Comparison of ENCODE assay signal across 8 mouse cellular contexts in the genomic region with DNA sequence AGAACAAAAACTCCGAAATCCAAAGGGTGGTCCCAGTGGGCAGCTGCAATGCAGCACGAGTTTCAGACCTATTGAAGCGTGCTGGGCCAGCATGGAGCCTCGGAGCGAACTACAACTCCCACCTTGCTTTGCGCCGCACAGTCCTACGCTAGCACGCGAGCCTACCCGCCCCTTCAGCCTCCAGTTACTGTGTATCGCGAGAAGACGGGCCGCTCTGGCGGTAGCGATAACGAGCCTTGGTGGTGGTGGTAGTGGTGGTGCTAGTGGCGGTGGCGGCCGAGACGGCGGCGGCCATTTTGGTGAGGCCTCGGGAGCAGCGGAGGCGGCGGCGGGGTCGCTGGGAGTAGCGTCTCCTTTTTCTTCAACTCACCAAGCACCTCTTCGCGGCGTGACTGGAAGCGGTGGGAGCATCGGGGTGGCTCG. TPM values are rescaled to one million over a fixed set of nuclear protein-coding genes. Genes with fewer than 3 reads are reported as not detected.
DNase-seq lines count a peak whose midpoint lies in the region; ATAC-seq and TF ChIP-seq lines count a peak whose summit lies in the region.

A gene (plus strand): TSS at position 176 of the 423 bp plus-strand sequence.

- TF ChIP-seq POLR2A in bone marrow, adult 2 months (IDR thresholded peaks at IDR 0.05; ENCODE audit: borderline replicate concordance, control insufficient read depth, low read depth, low read length) = peak; percentile 98
- TF ChIP-seq POLR2A in embryonic fibroblast, embryonic 13.5 days (IDR thresholded peaks at IDR 0.05; ENCODE audit: low read depth, low read length) = peak; percentile 92

- no peak for TF ChIP-seq CTCF in bone marrow, adult 2 months (IDR thresholded peaks at IDR 0.05; ENCODE audit: control insufficient read depth, insufficient read depth, low read length)
- no peak for TF ChIP-seq CTCF in embryonic fibroblast, embryonic 13.5 days (IDR thresholded peaks at IDR 0.05; ENCODE audit: borderline replicate concordance, insufficient read depth, low read length)

- peak; percentile 98 for ATAC-seq in kidney, embryonic 15.5 days (replicated peaks; ENCODE audit: low FRiP score)
- peak; percentile 96 for ATAC-seq in monocyte, adult 5-6 weeks (replicated peaks; ENCODE audit: insufficient number of reproducible peaks, low FRiP score, low TSS enrichment, poor library complexity, severe bottlenecking)
- peak; percentile 97 for ATAC-seq in stomach, embryonic 14.5 days (ENCODE audit: insufficient number of reproducible peaks, insufficient read depth, low FRiP score, low read depth)

- peak within 1 kb of the TSS; percentile 56 for H3K4me2 ChIP-seq in kidney, embryonic 15.5 days
- peak within 1 kb of the TSS; percentile 52 for H3K4me2 ChIP-seq in stomach, embryonic 14.5 days (replicated peaks; ENCODE audit: low read depth, low read length)

- WGBS in bone marrow, adult 2 months = under 1% methylated on average over 37 of the region's 37 CpGs
- WGBS in kidney, embryonic 15.5 days = under 1% methylated on average over 37 of the region's 37 CpGs
- under 1% methylated on average over 34 of the region's 37 CpGs for WGBS in stomach, embryonic 14.5 days

- peaks cover 31% of the 10 kb centered on the region for H3K36me3 ChIP-seq in kidney, embryonic 15.5 days
- H3K36me3 ChIP-seq in stomach, embryonic 14.5 days (ENCODE audit: control insufficient read depth, insufficient read depth, low read length) = peaks cover 13% of the 10 kb centered on the region

- H3K9ac ChIP-seq in kidney, embryonic 15.5 days = peak within 1 kb of the TSS; percentile 85
- H3K9ac ChIP-seq in stomach, embryonic 14.5 days (replicated peaks; ENCODE audit: low read depth, low read length) = peak within 1 kb of the TSS; percentile 81

- DNase-seq in A20 (ENCODE audit: low read depth, low spot score) (peak; percentile 97), liver (peak; percentile 97)
- DNase-seq in heart, adult 9 months (ENCODE audit: low spot score in 2 of 2) = peak; percentile 97

- H3K27ac ChIP-seq in bone marrow, adult 2 months (ENCODE audit: control insufficient read depth, insufficient read depth, low read depth, low read length, poor library complexity) = peak within 1 kb of the TSS; percentile 97
- H3K27ac ChIP-seq in embryonic fibroblast, embryonic 13.5 days (ENCODE audit: insufficient read depth, low read length) = peak within 1 kb of the TSS; percentile 93
- peak within 1 kb of the TSS; percentile 99 for H3K27ac ChIP-seq in kidney, embryonic 15.5 days
- H3K27ac ChIP-seq in stomach, embryonic 14.5 days (ENCODE audit: low read length) = peak within 1 kb of the TSS; percentile 97

- no peaks in the 10 kb centered on the region for H3K9me3 ChIP-seq in kidney, embryonic 15.5 days (replicated peaks)
- no peaks in the 10 kb centered on the region for H3K9me3 ChIP-seq in stomach, embryonic 14.5 days (ENCODE audit: control insufficient read depth, low read depth, low read length)

- no peaks in the 10 kb centered on the region; the same call in 1 of the 2 replicates for H3K4me1 ChIP-seq in bone marrow, adult 2 months (ENCODE audit: control insufficient read depth, insufficient read depth, low read length)
- peaks cover 2% of the 10 kb centered on the region; the same call in 1 of the 2 replicates for H3K4me1 ChIP-seq in embryonic fibroblast, embryonic 13.5 days (ENCODE audit: control insufficient read depth, insufficient read depth, low read length)
- peaks cover 22% of the 10 kb centered on the region for H3K4me1 ChIP-seq in kidney, embryonic 15.5 days
- peaks cover 6% of the 10 kb centered on the region; the same call in 1 of the 2 replicates for H3K4me1 ChIP-seq in stomach, embryonic 14.5 days (ENCODE audit: control insufficient read depth, insufficient read depth, low read length)

- peak within 1 kb of the TSS; percentile 78 for H3K4me3 ChIP-seq in bone marrow, adult 2 months (replicated peaks; ENCODE audit: control insufficient read depth, low read depth, low read length)
- H3K4me3 ChIP-seq in embryonic fibroblast, embryonic 13.5 days (ENCODE audit: insufficient read depth, low read length) = peak within 1 kb of the TSS; percentile 73
- H3K4me3 ChIP-seq in kidney, embryonic 15.5 days (replicated peaks) = peak within 1 kb of the TSS; percentile 87
- peak within 1 kb of the TSS; percentile 71 for H3K4me3 ChIP-seq in stomach, embryonic 14.5 days (ENCODE audit: low read depth, low read length)

- H3K27me3 ChIP-seq in kidney, embryonic 15.5 days = no peaks in the 10 kb centered on the region
- no peaks in the 10 kb centered on the region for H3K27me3 ChIP-seq in stomach, embryonic 14.5 days (ENCODE audit: control insufficient read depth, insufficient read depth, low read length)

RNA-seq across cellular contexts. Expression of the gene that starts here (rescaled TPM):
- polyA plus RNA-seq in bone marrow, adult 2 months (2011; ENCODE audit: insufficient read depth, insufficient read length, low replicate concordance, missing spikeins) = 44.3 and 98.5 TPM in 2 replicates
- 63.8 and 64.6 TPM in 2 replicates for polyA plus RNA-seq in embryonic fibroblast, embryonic 13.5 days (2011; ENCODE audit: insufficient read length, low read depth, missing spikeins)
- 54.6 and 57.9 TPM in 2 replicates for polyA plus RNA-seq in kidney, embryonic 15.5 days (2015; fragmentation: Nextera tagmentation; extraction: Ambion mirVana)
- 12.3 to 47.6 TPM (median 26.1 TPM) in 3 replicates for total RNA-seq in monocyte, adult 5-6 weeks (2017)
- polyA plus RNA-seq in stomach, embryonic 14.5 days (2014; fragmentation: Nextera tagmentation; extraction: Ambion mirVana) = 60.5 and 65.2 TPM in 2 replicates

Comparison
In these comparisons a context has a peak if more than half of its experiments do, and no peak if none do; other contexts are left out.
1. Peak in every context shown above with its lines: DNase-seq, ATAC-seq, H3K4me3 ChIP-seq and H3K27ac ChIP-seq.